Mouse (Mus musculus) Muller cell, postnatal 12 days (primary cell): ENCODE results near the gene Rpsa.

Experiments
- DNase-seq: peaks from one replicate; pipeline ENCODE4 v3.0.0-alpha.2; 2015; ENCODE audit errors: inconsistent ontology term

Rpsa gene

GRCm38 (mm10) chr9:120167826-120168225 lies 40.3 kb downstream of the Rpsa start:
- DNase-seq, result no peak

GRCm38 (mm10) chr9:120171295-120171694 lies 43.8 kb downstream of the Rpsa start:
- DNase-seq, result peak; percentile 29

- DNase-seq, result no peak
Observed at GRCm38 (mm10) chr9:120174436-120175137, 47.1 kb downstream of the Rpsa start.

GRCm38 (mm10) chr9:120178813-120179212 lies 51.3 kb downstream of the Rpsa start:
- DNase-seq, result no peak
